Mouse (Mus musculus) thymus, adult 2 months (tissue): Measurements from ENCODE around the gene Smyd4.

Experiments used
- CTCF ChIP-seq: fragments of 200-500 bp; IDR thresholded peaks from 2 replicates; pipeline ENCODE4 v1.5.1; 2012; ENCODE audit warnings: mild to moderate bottlenecking, control low read depth, low read length, moderate library complexity, borderline replicate concordance; ENCODE audit not compliant: control insufficient read depth, poor library complexity, insufficient read depth; ENCODE audit errors: extremely low read depth
- POLR2A ChIP-seq: fragments of 200-500 bp; IDR thresholded peaks from 2 replicates; pipeline ENCODE4 v1.6.1; 2012; ENCODE audit warnings: mild to moderate bottlenecking, low read length, control low read depth, moderate library complexity; ENCODE audit not compliant: control insufficient read depth, poor library complexity, insufficient read depth; ENCODE audit errors: extremely low read depth

DNA sequence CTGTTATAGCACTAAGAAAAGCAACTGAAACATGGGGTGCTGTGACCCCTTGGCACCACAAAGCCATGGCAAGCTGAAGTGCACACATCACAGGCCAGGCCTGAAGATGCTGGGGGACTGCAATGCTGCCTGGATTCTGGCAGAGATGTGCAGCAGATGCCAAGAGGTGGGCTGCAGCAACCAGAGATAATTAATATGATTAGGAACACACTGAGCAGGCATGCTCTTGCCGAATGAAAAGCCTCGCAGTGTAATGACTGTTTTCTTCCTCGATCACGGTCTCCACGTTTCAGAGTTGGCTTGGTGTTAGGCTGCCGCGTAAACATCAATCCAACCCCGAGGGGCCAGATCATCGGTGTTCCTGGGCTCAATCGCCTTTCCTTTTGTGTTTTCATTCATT lies 48.4 kb upstream of the Smyd4 start:
- TF ChIP-seq CTCF, result no peak
- no peak for TF ChIP-seq POLR2A
